Mouse (Mus musculus): ENCODE measurements around the gene Rad51c. TPM values are rescaled to one million over a fixed set of nuclear protein-coding genes. Genes with fewer than 3 reads are reported as not detected.

Gene Rad51c
- polyA plus RNA-seq (2014; fragmentation: Illumina TruSeq; extraction: RNeasy Lipid Tissue Mini Kit (QIAGEN cat#74804); ENCODE audit: low read depth, low replicate concordance): 2.0 TPM

GRCm38 (mm10) chr11:87404876-87405275, at the start of gene Rad51c, which contains the start of gene Tex14:
Rad51c (minus strand) TSS chr11:87404954.
Tex14 (plus strand) TSS chr11:87405065.

GRCm38 (mm10) chr11:87358331-87359261, 46.2 kb downstream of the Rad51c start, which contains the start of gene Ppm1e:
Ppm1e (minus strand) TSS chr11:87359023.

Other genes with a start within 250 kb of the Rad51c start
- gene Ppm1e, start 45.9 kb downstream of the Rad51c start, polyA plus RNA-seq (2014; fragmentation: Illumina TruSeq; extraction: RNeasy Lipid Tissue Mini Kit (QIAGEN cat#74804); ENCODE audit: low read depth, low replicate concordance): 7.1 TPM
- 0.34 TPM for gene Tex14, start 111 bp upstream of the Rad51c start, polyA plus RNA-seq (2014; fragmentation: Illumina TruSeq; extraction: RNeasy Lipid Tissue Mini Kit (QIAGEN cat#74804); ENCODE audit: low read depth, low replicate concordance)
- not detected for gene Gm11492, start 161.7 kb upstream of the Rad51c start, polyA plus RNA-seq (2014; fragmentation: Illumina TruSeq; extraction: RNeasy Lipid Tissue Mini Kit (QIAGEN cat#74804); ENCODE audit: low read depth, low replicate concordance)
- gene Sept4, start 163.9 kb upstream of the Rad51c start, polyA plus RNA-seq (2014; fragmentation: Illumina TruSeq; extraction: RNeasy Lipid Tissue Mini Kit (QIAGEN cat#74804); ENCODE audit: low read depth, low replicate concordance): 49.7 TPM
- 12.4 TPM for gene Mtmr4, start 187.2 kb upstream of the Rad51c start, polyA plus RNA-seq (2014; fragmentation: Illumina TruSeq; extraction: RNeasy Lipid Tissue Mini Kit (QIAGEN cat#74804); ENCODE audit: low read depth, low replicate concordance)
- gene Hsf5, start 212.2 kb upstream of the Rad51c start, polyA plus RNA-seq (2014; fragmentation: Illumina TruSeq; extraction: RNeasy Lipid Tissue Mini Kit (QIAGEN cat#74804); ENCODE audit: low read depth, low replicate concordance): not detected

All from heart, adult 10 weeks (tissue).